Mouse (Mus musculus) midbrain, embryonic 13.5 days (tissue): ENCODE measurements around the gene Ilk. TPM values are rescaled to one million over a fixed set of nuclear protein-coding genes. Genes with fewer than 3 reads are reported as not detected.
A peak's percentile ranks its signal among the peaks of the same experiment; 100 is the strongest.

ENCODE experiments used
- ATAC-seq: fragments of 200-750 bp; cut with Nextera tagmentation; 2 replicates; pipeline ENCODE4 v1.8.0; 2017; ENCODE audit warnings: mild to moderate bottlenecking, moderate TSS enrichment, moderate library complexity
- H3K27ac ChIP-seq: fragments of 300-500 bp; sonication (generic); 2 replicates; pipeline ENCODE4 v1.5.1; 2015; ENCODE audit warnings: inconsistent platforms, mild to moderate bottlenecking, moderate library complexity
- H3K27me3 ChIP-seq: fragments of 300-500 bp; sonication (generic); 2 replicates; pipeline ENCODE4 v1.6.1; 2015; ENCODE audit warnings: mild to moderate bottlenecking, inconsistent platforms
- H3K36me3 ChIP-seq: fragments of 300-500 bp; sonication (generic); 2 replicates; pipeline ENCODE4 v1.6.1; 2015; ENCODE audit warnings: mild to moderate bottlenecking, inconsistent platforms
- H3K4me1 ChIP-seq: fragments of 300-500 bp; sonication (generic); replicated peaks from 2 replicates; pipeline ENCODE4 v1.6.1; 2015; ENCODE audit warnings: inconsistent platforms
- H3K4me2 ChIP-seq: fragments of 300-500 bp; sonication (generic); replicated peaks from 2 replicates; pipeline ENCODE4 v1.6.1; 2015; ENCODE audit warnings: moderate library complexity, mild to moderate bottlenecking, inconsistent platforms
- H3K4me3 ChIP-seq: fragments of 300-500 bp; sonication (generic); replicated peaks from 2 replicates; pipeline ENCODE4 v1.5.1; 2015; ENCODE audit warnings: mild to moderate bottlenecking, inconsistent platforms
- H3K9ac ChIP-seq: fragments of 300-500 bp; sonication (generic); replicated peaks from 2 replicates; pipeline ENCODE4 v1.6.1; 2015; ENCODE audit warnings: mild to moderate bottlenecking, inconsistent platforms
- H3K9me3 ChIP-seq: fragments of 300-500 bp; sonication (generic); 2 replicates; pipeline ENCODE4 v1.6.1; 2016; ENCODE audit warnings: mild to moderate bottlenecking, inconsistent platforms
- WGBS: fragments of 180-500 bp; shearing (Covaris S2); methylation state at CpG from one replicate; pipeline ENCODE4 v1.1.7; 2015; 5-methylcytosine and 5-hydroxymethylcytosine counted together
- polyA plus RNA-seq: library from polyadenylated mRNA; unstranded; fragments of >200 nt; fragmentation: Nextera tagmentation; extraction: Ambion mirVana; gene quantifications from 2 replicates; pipeline ENCODE4 v1.2.1, GENCODE M21; 2015

Gene Ilk
- polyA plus RNA-seq, 1 experiment from 2014 or later: 198 TPM

DNA sequence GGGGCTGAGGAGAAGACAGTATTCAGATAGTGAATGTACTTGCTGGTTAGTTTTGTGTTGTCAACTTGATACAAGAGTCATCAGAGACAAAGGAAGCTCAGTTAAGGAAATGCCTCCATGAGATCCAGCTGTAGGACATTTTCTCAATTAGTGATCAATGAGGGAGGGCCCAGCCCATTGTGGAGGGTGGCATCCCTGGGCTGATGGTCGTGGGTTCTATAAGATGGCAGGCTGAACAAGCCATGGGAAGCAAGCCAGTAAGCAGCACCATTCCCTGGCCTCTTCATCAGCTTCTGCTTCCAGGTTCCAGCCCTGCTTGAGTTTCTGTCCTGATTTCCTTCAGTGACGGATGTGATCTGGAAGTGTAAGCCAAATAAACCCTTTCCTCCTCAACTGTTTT is 11.4 kb downstream of the Ilk start:
- no peak overlapping the region for H3K27ac ChIP-seq
- H3K9me3 ChIP-seq: no peaks in the 10 kb centered on the region
- peaks cover 31% of the 10 kb centered on the region for H3K4me1 ChIP-seq
- peaks cover 39% of the 10 kb centered on the region for H3K36me3 ChIP-seq
- 86% methylated on average over 2 of the region's 2 CpGs for WGBS
- no peak overlapping the region for H3K9ac ChIP-seq
- no peak overlapping the region for H3K4me3 ChIP-seq
- no peak for ATAC-seq
- H3K4me2 ChIP-seq: no peak overlapping the region
- no peaks in the 10 kb centered on the region for H3K27me3 ChIP-seq

DNA sequence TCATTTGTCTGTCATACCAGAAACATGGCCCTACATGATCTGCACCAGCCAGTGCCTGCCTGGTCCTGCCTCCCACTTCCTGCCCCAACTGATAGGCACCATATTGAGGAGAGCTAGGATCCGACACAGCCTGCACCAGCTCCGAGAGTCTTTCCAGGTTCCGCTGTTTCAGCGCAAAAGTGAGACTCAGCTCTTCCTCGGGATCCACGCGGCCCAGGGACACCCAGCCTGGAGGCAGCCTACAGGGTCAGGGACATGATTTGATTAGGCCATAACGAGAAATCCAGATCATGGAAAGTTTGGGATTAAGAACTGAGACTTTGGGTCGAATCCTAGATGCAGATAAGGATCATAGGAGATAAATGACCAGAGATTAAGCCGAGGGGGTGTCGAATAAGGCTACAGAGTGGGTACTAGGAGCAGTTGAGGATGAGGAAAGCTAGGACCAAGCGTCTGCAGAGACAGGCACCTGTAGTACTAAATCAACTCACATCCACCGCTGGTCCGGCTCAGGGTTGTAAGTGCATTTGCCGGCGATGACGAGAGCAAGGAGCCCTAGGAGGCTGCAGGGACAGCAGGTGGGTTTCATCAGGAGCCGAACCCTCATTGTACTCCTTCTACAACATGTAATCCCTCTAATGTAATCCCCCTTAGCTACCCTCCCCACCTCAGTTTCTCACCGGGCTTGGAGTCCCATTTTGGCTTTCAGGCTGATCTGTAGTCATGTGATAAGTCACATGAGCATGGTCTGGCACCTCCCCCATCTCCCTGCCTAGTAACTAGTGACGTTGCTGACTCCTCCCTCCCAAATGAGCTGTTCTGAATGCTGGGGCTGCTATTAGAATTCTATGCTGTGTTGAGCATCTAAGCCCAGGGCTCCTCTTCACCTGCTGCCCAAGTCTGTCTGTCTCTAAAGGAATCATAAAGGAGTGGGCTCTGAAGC is 15.4 kb downstream of the Ilk start, which contains the start of gene Tpp1:
Gene Tpp1, minus strand, starts transcription at position 745 of the 943 bp plus-strand sequence.
- Histone ChIP-seq H3K4me2 (peak within 1 kb of the TSS; percentile 56), H3K9ac (peak within 1 kb of the TSS; percentile 64), H3K4me3 (peak within 1 kb of the TSS; percentile 41), H3K36me3 (peaks cover 71% of the 10 kb centered on the region), H3K9me3 (no peaks in the 10 kb centered on the region), H3K27me3 (no peaks in the 10 kb centered on the region), H3K27ac (peak within 1 kb of the TSS; percentile 25; the same call in 1 of the 2 replicates), H3K4me1 (peaks cover 16% of the 10 kb centered on the region)
- peak; percentile 87 for ATAC-seq
- 21% methylated on average over 20 of the region's 20 CpGs for WGBS

DNA sequence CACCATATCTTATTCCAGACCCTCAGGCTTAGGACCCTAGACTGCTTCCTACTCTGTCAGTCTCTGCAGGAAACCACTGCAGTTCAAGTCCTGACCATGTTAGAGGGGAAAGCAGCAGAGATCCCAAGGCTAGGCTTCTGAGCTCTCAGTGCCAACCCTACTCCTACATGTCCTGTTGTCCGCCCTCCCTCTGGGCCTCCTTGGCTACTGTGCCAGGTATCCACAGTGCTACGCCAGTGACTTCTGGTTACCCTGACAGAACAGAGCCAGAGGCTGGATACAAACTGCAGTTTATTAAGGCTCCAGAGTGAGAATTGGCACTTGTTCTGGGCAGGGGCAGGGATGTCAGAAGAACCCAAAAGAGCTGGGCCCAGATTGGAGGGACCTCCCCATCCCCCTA is 16.3 kb downstream of the Ilk start:
- 0 out of 2 replicates have a peak overlapping the region, but pooled peaks have one; percentile 34 for H3K9ac ChIP-seq
- H3K9me3 ChIP-seq: no peaks in the 10 kb centered on the region
- H3K4me2 ChIP-seq: no peak overlapping the region
- 98% methylated on average over 2 of the region's 2 CpGs for WGBS
- H3K27me3 ChIP-seq: no peaks in the 10 kb centered on the region
- peaks cover 73% of the 10 kb centered on the region for H3K36me3 ChIP-seq
- H3K4me1 ChIP-seq: peaks cover 16% of the 10 kb centered on the region
- peak; percentile 25 for ATAC-seq
- no peak overlapping the region for H3K27ac ChIP-seq
- no peak overlapping the region for H3K4me3 ChIP-seq

DNA sequence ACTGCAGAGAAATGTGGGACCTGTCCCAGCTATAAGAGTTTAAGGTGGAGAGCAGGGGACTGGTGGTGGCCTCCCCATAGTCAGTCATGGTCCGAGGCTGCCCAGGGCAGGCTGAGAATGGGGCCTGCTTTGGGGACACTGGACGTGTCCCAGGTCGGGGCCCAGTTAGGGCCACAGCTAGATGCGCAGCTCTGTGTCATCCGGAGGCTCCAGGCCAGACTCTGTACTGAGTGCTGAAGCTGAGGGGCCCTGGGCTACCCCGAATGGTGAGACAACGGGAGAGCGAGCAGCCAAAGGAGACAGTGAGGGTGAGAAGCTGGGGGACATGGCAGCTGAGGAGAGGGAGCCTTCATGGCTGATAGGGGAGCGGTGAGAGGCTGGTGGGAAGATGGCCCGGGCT is 16.9 kb downstream of the Ilk start:
- no peak for ATAC-seq
- 93% methylated on average over 10 of the region's 10 CpGs for WGBS
- peaks cover 74% of the 10 kb centered on the region for H3K36me3 ChIP-seq
- H3K9ac ChIP-seq: no peak overlapping the region
- no peaks in the 10 kb centered on the region for H3K9me3 ChIP-seq
- H3K27ac ChIP-seq: no peak overlapping the region
- peaks cover 16% of the 10 kb centered on the region for H3K4me1 ChIP-seq
- H3K4me3 ChIP-seq: no peak overlapping the region
- H3K27me3 ChIP-seq: no peaks in the 10 kb centered on the region
- H3K4me2 ChIP-seq: no peak overlapping the region

DNA sequence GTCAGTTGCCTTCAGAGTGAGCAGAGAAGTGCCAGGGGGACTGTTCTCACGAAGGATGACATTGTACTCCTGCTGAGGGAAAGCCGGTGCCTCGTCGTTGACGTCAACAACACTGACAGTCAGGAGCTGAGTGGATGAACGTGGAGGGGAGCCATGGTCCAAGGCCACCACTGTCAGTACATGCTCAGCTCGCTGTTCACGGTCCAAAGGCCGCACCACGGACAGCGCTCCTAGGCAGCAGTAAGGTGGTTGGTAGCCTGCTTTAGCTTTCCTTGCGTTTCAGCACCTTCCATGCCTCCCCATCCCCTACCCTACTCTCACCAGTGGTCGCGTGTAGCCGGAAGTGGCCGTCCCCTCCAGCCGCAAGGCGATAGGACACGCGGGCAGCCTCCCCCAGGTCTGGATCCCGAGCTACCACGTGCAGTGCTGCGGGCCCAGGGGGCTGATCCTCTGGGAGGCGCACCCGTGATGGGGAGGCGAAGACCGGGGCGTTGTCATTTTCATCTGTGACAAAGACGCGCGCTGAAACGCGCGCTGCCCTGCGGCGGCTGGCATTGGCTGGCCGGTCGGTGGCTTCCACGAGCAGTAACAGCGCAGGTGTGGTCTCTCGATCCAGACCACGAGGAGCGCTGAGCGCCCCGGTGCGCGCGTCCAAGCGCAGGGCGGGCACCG is 25.6 kb downstream of the Ilk start:
- Histone ChIP-seq H3K4me2 (no peak overlapping the region), H3K27ac (no peak overlapping the region), H3K9me3 (no peaks in the 10 kb centered on the region), H3K4me1 (peaks cover 4% of the 10 kb centered on the region; the same call in 1 of the 2 replicates), H3K36me3 (peaks cover 89% of the 10 kb centered on the region), H3K27me3 (peaks cover 37% of the 10 kb centered on the region), H3K9ac (no peak overlapping the region), H3K4me3 (no peak overlapping the region)
- 17% methylated on average over 50 of the region's 51 CpGs for WGBS
- peak; percentile 24 for ATAC-seq

DNA sequence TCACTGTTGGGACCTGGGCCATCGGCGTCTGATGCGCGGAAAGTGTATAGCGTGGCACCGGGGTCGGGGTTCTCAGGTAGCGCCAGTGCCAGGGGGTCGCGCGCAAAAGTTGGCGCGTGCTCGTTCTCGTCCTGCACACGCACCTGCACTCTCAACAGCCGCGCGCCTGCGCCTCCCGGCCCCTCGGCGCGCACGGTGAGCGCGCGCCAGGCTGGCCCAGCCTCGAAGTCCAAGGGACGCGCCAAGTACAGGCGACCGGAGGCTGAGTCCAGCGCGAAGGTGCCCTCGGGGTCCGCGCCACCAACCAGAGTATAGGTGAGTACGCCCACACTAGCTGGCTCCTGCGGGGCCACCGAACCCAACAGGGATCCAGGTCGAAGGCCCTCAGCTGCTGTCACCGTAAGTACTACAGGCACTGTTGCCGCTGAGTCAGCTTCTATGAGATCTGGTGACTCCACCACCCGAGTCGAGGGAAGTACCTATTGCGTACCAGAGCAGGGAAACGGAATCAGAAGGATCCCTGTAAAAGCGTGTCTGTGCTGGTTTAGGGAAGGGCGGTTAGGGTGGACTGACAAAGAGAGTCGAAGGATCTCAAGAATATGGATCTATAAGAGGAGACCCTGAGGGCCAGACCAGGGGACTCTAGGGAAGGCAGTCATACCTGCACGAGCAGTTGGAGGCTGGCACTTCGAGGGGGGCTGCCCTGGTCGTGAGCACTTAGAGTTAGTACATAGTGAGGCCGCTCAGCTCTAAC is 26.3 kb downstream of the Ilk start:
- peaks cover 88% of the 10 kb centered on the region for H3K36me3 ChIP-seq
- no peaks in the 10 kb centered on the region for H3K9me3 ChIP-seq
- 20% methylated on average over 55 of the region's 55 CpGs for WGBS
- no peak overlapping the region for H3K4me3 ChIP-seq
- peaks cover 9% of the 10 kb centered on the region for H3K4me1 ChIP-seq
- no peak overlapping the region for H3K27ac ChIP-seq
- H3K4me2 ChIP-seq: no peak overlapping the region
- no peak overlapping the region for H3K9ac ChIP-seq
- peak; percentile 12 for ATAC-seq
- peaks cover 37% of the 10 kb centered on the region for H3K27me3 ChIP-seq

DNA sequence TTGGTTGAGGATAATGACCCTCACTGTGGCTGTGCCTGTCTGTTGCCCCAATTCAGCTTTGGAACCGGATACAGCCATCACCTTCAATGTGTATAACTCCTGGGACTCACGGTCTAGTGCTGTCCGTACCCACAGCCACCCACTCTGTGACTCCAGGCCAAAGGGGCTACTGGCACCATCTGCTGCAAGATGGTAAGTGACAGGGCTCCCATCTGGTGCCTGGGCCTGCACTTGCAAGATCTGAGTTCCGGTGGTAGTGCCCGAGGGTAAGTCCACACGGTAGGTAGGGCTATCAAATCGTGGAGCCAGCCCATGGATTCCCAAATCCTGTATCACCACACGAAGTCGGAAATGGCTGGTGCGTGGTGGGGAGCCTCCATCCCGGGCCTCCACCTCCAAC is 27.9 kb downstream of the Ilk start:
- ATAC-seq: no peak
- peaks cover 82% of the 10 kb centered on the region for H3K36me3 ChIP-seq
- 86% methylated on average over 11 of the region's 11 CpGs for WGBS

DNA sequence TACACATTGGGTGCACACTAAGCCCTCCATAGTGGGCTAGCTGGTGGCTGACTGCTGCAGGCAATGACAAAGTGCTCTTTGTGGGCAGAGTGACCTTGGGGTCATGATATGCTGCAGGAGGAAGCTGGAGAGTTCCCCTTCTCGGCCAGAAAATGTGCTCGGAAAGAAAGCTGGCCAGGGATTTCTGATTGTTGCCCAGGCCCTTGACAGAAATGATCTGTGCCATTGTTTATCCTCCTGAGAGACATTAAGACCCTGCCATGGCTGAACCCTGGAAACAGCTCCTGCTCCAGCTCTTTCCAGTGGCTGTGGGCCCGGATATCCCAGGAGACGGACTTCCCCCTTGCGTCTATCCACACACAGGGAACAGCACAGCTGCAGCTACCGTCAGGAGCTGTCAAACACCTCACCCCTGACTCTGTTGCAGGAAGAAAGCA is 31.4 kb downstream of the Ilk start:
- Histone ChIP-seq H3K4me1 (peaks cover 49% of the 10 kb centered on the region), H3K27ac (peak overlapping the region; percentile 52), H3K9me3 (no peaks in the 10 kb centered on the region), H3K36me3 (peaks cover 92% of the 10 kb centered on the region), H3K9ac (peak overlapping the region; percentile 10; the same call in 1 of the 2 replicates), H3K4me3 (no peak overlapping the region), H3K4me2 (0 out of 2 replicates have a peak overlapping the region, but pooled peaks have one; percentile 2), H3K27me3 (peaks cover 31% of the 10 kb centered on the region)
- 13% methylated on average over 6 of the region's 6 CpGs for WGBS
- peak; percentile 44 for ATAC-seq

More for the DNA sequence above, 27.9 kb downstream of the Ilk start:
- no peak overlapping the region for H3K27ac ChIP-seq
- H3K9me3 ChIP-seq: no peaks in the 10 kb centered on the region
- peaks cover 26% of the 10 kb centered on the region for H3K4me1 ChIP-seq
- H3K27me3 ChIP-seq: peaks cover 37% of the 10 kb centered on the region
- no peak overlapping the region for H3K4me2 ChIP-seq
- no peak overlapping the region for H3K9ac ChIP-seq
- H3K4me3 ChIP-seq: no peak overlapping the region

DNA sequence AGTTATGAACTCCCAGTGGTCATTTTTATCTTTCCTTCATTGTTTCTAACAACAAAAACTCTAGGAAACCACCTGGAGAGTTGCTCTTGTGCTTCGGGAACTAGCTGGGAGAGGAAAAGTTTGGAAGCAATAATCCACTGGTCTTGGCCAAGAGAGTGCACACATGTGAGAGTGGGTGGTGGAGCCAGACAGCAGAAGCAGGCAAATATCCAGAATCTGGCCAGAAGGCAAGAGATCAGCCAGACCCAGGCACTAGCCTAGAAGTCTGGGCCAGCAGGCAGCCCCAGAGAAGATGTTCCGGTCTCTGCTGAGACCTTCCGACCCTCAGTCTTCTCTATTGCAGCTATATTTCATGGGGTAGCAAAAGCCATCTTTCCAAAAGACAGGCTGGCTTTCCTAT is 33.6 kb downstream of the Ilk start:
- ATAC-seq: no peak
- WGBS: 93% methylated on average over 3 of the region's 3 CpGs
- H3K4me3 ChIP-seq: no peak overlapping the region
- H3K9me3 ChIP-seq: no peaks in the 10 kb centered on the region
- H3K36me3 ChIP-seq: peaks cover 83% of the 10 kb centered on the region
- peaks cover 62% of the 10 kb centered on the region for H3K4me1 ChIP-seq
- H3K4me2 ChIP-seq: no peak overlapping the region
- peaks cover 11% of the 10 kb centered on the region for H3K27me3 ChIP-seq
- no peak overlapping the region for H3K27ac ChIP-seq
- H3K9ac ChIP-seq: no peak overlapping the region

DNA sequence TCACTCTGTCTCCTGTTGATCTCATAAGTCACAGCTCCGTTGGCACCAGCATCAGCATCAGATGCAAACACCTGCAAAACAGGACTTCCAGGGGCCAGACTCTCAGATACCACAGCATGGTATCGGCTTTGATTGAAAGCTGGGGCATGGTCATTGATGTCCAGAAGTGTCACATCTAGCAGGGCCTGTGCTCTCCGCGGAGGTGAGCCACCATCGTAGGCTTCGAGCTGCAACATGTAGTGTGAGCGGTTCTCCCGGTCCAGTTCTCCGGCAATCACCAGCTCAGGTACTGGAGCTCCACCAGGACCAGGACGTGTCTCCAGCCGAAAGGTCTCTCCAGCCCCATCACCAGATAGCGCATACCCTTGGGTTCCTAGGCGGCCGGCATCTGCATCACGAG is 35.9 kb downstream of the Ilk start:
- WGBS: 97% methylated on average over 15 of the region's 15 CpGs
- peaks cover 79% of the 10 kb centered on the region for H3K4me1 ChIP-seq
- no peak overlapping the region for H3K9ac ChIP-seq
- no peaks in the 10 kb centered on the region for H3K9me3 ChIP-seq
- H3K27me3 ChIP-seq: no peaks in the 10 kb centered on the region
- peaks cover 78% of the 10 kb centered on the region for H3K36me3 ChIP-seq
- no peak overlapping the region for H3K4me2 ChIP-seq
- H3K4me3 ChIP-seq: no peak overlapping the region
- no peak overlapping the region for H3K27ac ChIP-seq
- no peak for ATAC-seq

DNA sequence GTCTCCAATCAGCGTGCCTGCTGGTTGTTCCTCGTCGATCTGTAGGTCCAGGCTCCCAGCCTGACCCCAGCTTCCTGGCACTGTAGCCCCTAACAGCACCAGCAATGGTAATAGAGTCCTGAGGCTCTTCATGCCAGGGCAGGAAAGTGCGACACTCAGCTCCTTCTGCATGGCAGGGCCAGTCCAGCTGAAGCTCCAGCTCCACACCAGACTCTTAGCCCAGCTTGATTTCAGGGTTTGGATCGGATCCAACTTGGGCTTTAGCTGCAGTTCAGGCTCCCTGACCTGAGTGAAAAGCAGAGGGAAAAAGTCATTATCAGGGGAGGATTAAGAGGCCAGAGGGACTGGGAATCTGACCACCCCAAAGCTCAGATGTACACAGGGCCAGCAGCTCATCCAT is 36.6 kb downstream of the Ilk start:
- H3K4me2 ChIP-seq: no peak overlapping the region
- 81% methylated on average over 5 of the region's 5 CpGs for WGBS
- H3K9ac ChIP-seq: no peak overlapping the region
- peaks cover 75% of the 10 kb centered on the region for H3K36me3 ChIP-seq
- H3K4me3 ChIP-seq: no peak overlapping the region
- no peaks in the 10 kb centered on the region for H3K27me3 ChIP-seq
- peaks cover 79% of the 10 kb centered on the region for H3K4me1 ChIP-seq
- H3K27ac ChIP-seq: no peak overlapping the region
- H3K9me3 ChIP-seq: no peaks in the 10 kb centered on the region
- no peak for ATAC-seq
